In the genomic region with DNA sequence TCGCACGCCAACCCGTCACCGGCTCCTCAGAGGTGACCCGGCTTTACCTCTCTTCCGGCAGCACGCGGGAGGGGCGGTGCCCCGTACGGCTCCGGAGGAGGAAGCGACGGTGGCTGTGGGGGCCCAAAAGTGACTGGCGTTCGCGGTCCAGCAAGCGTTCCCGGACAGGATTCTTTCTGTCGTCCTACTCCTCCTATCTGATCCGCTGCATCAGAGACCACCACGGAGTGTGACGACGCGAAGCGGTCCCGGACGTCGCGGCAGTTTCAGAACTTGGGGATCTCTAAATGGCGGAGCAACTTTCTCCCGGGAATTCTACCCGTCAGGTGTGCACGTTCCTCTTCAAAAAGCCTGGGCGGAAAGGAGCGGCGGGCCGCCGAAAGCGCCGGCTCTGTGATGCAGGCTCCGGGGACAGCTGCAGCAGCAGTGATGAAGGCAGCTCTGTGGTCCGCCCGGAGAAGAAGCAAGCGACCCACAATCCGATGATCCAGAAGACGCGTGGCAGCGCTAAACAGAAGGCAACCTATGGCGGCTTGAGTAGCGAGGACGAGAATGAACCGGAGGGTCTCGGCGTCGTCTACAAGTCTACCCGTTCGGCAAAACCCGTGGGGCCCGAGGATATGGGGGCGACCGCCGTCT, we compare ENCODE assay signal across 8 mouse cellular contexts. TPM values are rescaled to one million over a fixed set of nuclear protein-coding genes. Genes with fewer than 3 reads are reported as not detected.
DNase-seq lines count a peak whose midpoint lies in the region; ATAC-seq lines count a peak whose summit lies in the region.

A gene (minus strand): TSS at position 59 of the 639 bp plus-strand sequence.
A gene (plus strand): TSS at position 141 of the 639 bp plus-strand sequence.

- H3K4me3 ChIP-seq in intestine, embryonic 14.5 days (ENCODE audit: low read depth, low read length) = peak within 1 kb of the TSS; percentile 51

- no peaks in the 10 kb centered on the region for H3K4me1 ChIP-seq in intestine, embryonic 14.5 days (replicated peaks; ENCODE audit: control insufficient read depth, insufficient read depth, low read length)

- H3K27ac ChIP-seq in intestine, embryonic 14.5 days (ENCODE audit: low read depth) = no peak within 1 kb of the TSS

- no peaks in the 10 kb centered on the region for H3K9me3 ChIP-seq in intestine, embryonic 14.5 days (ENCODE audit: control insufficient read depth, low read length)

- peak; percentile 76 to 77 for DNase-seq in adrenal gland, adult 18-20 months (ENCODE audit: low spot score in 2 of 2)
- DNase-seq in embryo, embryonic 10.5 days (ENCODE audit: low spot score) = peak; percentile 80
- peak; percentile 76 for DNase-seq in gastrocnemius, postnatal 25 days
- peak; percentile 87 for DNase-seq in intestine, embryonic 14.5 days (ENCODE audit: low spot score)
- peak; percentile 73 to 87 for DNase-seq in left cerebral cortex, postnatal 10 days (ENCODE audit: extremely low spot score in 1 of 2, low spot score in 2 of 2)
- DNase-seq in right cerebral cortex, postnatal 10 days (ENCODE audit: low spot score in 2 of 2) = peak; percentile 88 to 90
- peak; percentile 82 for DNase-seq in urinary bladder, postnatal 14 days (ENCODE audit: low spot score)

- WGBS in intestine, embryonic 14.5 days = 7% methylated on average over 60 of the region's 63 CpGs

- peak within 1 kb of the TSS; percentile 54 for H3K4me2 ChIP-seq in intestine, embryonic 14.5 days (ENCODE audit: low read length)

- intact Hi-C loops in left cerebral cortex, postnatal 10 days (cut with DNase I) = no loop called here

- no peaks in the 10 kb centered on the region for H3K27me3 ChIP-seq in intestine, embryonic 14.5 days (replicated peaks; ENCODE audit: control insufficient read depth, insufficient read depth, low read length)

- peak; percentile 87 for ATAC-seq in intestine, embryonic 14.5 days (replicated peaks; ENCODE audit: low FRiP score, low TSS enrichment, low read depth)
- peak; percentile 97 for ATAC-seq in megakaryocyte progenitor cell, adult 5-6 weeks (replicated peaks; ENCODE audit: poor library complexity)

- H3K9ac ChIP-seq in intestine, embryonic 14.5 days (ENCODE audit: low read length) = peak within 1 kb of the TSS; percentile 43

- no peaks in the 10 kb centered on the region for H3K36me3 ChIP-seq in intestine, embryonic 14.5 days (ENCODE audit: control insufficient read depth, insufficient read depth, low read length)

RNA-seq across cellular contexts. Expression of the first gene that starts in this region (rescaled TPM):
- total RNA-seq in adrenal gland, adult 18-20 months (2021) = 100 to 1,000 TPM; 442 to 644 TPM
- total RNA-seq in gastrocnemius, postnatal 25 days (2021) = 100 to 1,000 TPM; 430 to 453 TPM
- 412 and 460 TPM in 2 replicates for polyA plus RNA-seq in intestine, embryonic 14.5 days (2014; fragmentation: Nextera tagmentation; extraction: Ambion mirVana)
- 100 to 1,000 TPM; 225 to 235 TPM for total RNA-seq in left cerebral cortex, postnatal 10 days (2021)
- total RNA-seq in megakaryocyte progenitor cell, adult 5-6 weeks (2015) = 169 and 211 TPM in 2 replicates
- 92.0 and 145 TPM in 2 replicates for total RNA-seq in megakaryocyte progenitor cell, adult 5-6 weeks (2017)

RNA-seq across cellular contexts. Expression of the second gene that starts in this region (rescaled TPM):
- 1 to 10 TPM; 3.0 to 3.5 TPM for total RNA-seq in adrenal gland, adult 18-20 months (2021)
- total RNA-seq in gastrocnemius, postnatal 25 days (2021) = 1 to 10 TPM; 1.8 to 2.8 TPM
- polyA plus RNA-seq in intestine, embryonic 14.5 days (2014; fragmentation: Nextera tagmentation; extraction: Ambion mirVana) = 10.0 and 10.4 TPM in 2 replicates
- total RNA-seq in left cerebral cortex, postnatal 10 days (2021) = 1 to 10 TPM; 8.2 to 8.4 TPM
- 6.6 and 9.7 TPM in 2 replicates for total RNA-seq in megakaryocyte progenitor cell, adult 5-6 weeks (2015)
- total RNA-seq in megakaryocyte progenitor cell, adult 5-6 weeks (2017) = 4.4 and 6.0 TPM in 2 replicates
